Mouse (Mus musculus): ENCODE measurements at regions not wholly inside any gene's neighbourhood (a gene's known extent, or its start where the extent isn't known, plus 50 kb on each side); places are given as distances from the start of the nearest gene placed in this dataset.
A peak's percentile ranks its signal among the peaks of the same experiment; 100 is the strongest.

GRCm38 (mm10) chr1:76091031-76091430, 545.0 kb downstream of the Slc4a3 start:
- Histone ChIP-seq H3K9me3 (ENCODE audit: control insufficient read depth, low read length) (no peaks in the 10 kb centered on the region), H3K9ac (0 out of 2 replicates have a peak overlapping the region, but pooled peaks have one; percentile 11), H3K4me1 (replicated peaks; ENCODE audit: control insufficient read depth, insufficient read depth, low read length) (0 out of 2 replicates have a peak, but pooled peaks cover 6% of the 10 kb centered on the region), H3K4me3 (replicated peaks; ENCODE audit: low read length) (no peak overlapping the region), H3K27ac (no peak overlapping the region), H3K27me3 (ENCODE audit: control insufficient read depth, insufficient read depth, low read length) (no peaks in the 10 kb centered on the region), H3K4me2 (replicated peaks) (no peak overlapping the region), H3K36me3 (replicated peaks; ENCODE audit: control insufficient read depth, insufficient read depth) (no peaks in the 10 kb centered on the region)
- peak; percentile 25 for DNase-seq (ENCODE audit: low spot score)
- WGBS, result 33% methylated on average over 5 of the region's 5 CpGs
- ATAC-seq (ENCODE audit: low FRiP score), result no peak

GRCm38 (mm10) chr1:76113281-76113680, 567.2 kb downstream of the Slc4a3 start:
- ATAC-seq (ENCODE audit: low FRiP score) (no peak), DNase-seq (ENCODE audit: low spot score) (no peak)
- H3K9ac ChIP-seq, result no peak overlapping the region
- H3K4me1 ChIP-seq (replicated peaks; ENCODE audit: control insufficient read depth, insufficient read depth, low read length), result no peaks in the 10 kb centered on the region
- H3K9me3 ChIP-seq (ENCODE audit: control insufficient read depth, low read length), result no peaks in the 10 kb centered on the region
- H3K36me3 ChIP-seq (replicated peaks; ENCODE audit: control insufficient read depth, insufficient read depth), result no peaks in the 10 kb centered on the region
- no peak overlapping the region for H3K4me2 ChIP-seq (replicated peaks)
- H3K27ac ChIP-seq, result no peak overlapping the region
- H3K27me3 ChIP-seq (ENCODE audit: control insufficient read depth, insufficient read depth, low read length), result no peaks in the 10 kb centered on the region
- H3K4me3 ChIP-seq (replicated peaks; ENCODE audit: low read length), result no peak overlapping the region
- WGBS, result 83% methylated on average over 3 of the region's 3 CpGs

- Histone ChIP-seq H3K9me3 (ENCODE audit: control insufficient read depth, low read length) (no peaks in the 10 kb centered on the region), H3K27ac (no peak overlapping the region), H3K4me1 (replicated peaks; ENCODE audit: control insufficient read depth, insufficient read depth, low read length) (0 out of 2 replicates have a peak, but pooled peaks cover 3% of the 10 kb centered on the region), H3K4me2 (replicated peaks) (no peak overlapping the region), H3K27me3 (ENCODE audit: control insufficient read depth, insufficient read depth, low read length) (no peaks in the 10 kb centered on the region), H3K36me3 (replicated peaks; ENCODE audit: control insufficient read depth, insufficient read depth) (no peaks in the 10 kb centered on the region), H3K4me3 (replicated peaks; ENCODE audit: low read length) (no peak overlapping the region), H3K9ac (no peak overlapping the region)
- WGBS, result 83% methylated on average over 4 of the region's 4 CpGs
- DNase-seq (ENCODE audit: low spot score) (no peak), ATAC-seq (ENCODE audit: low FRiP score) (no peak)
Measured at GRCm38 (mm10) chr1:76120840-76121239, 574.8 kb downstream of the Slc4a3 start.

GRCm38 (mm10) chr1:76130353-76130752, 584.3 kb downstream of the Slc4a3 start:
- H3K27me3 ChIP-seq (ENCODE audit: control insufficient read depth, insufficient read depth, low read length), result no peaks in the 10 kb centered on the region

GRCm38 (mm10) chr1:76136810-76137209, 590.7 kb downstream of the Slc4a3 start:
- no peaks in the 10 kb centered on the region for H3K36me3 ChIP-seq (replicated peaks; ENCODE audit: control insufficient read depth, insufficient read depth)
- H3K4me3 ChIP-seq (replicated peaks; ENCODE audit: low read length), result no peak overlapping the region
- H3K4me1 ChIP-seq (replicated peaks; ENCODE audit: control insufficient read depth, insufficient read depth, low read length), result peaks cover 9% of the 10 kb centered on the region
- no peak overlapping the region for H3K9ac ChIP-seq
- ATAC-seq (ENCODE audit: low FRiP score) (no peak), DNase-seq (ENCODE audit: low spot score) (no peak)
- no peak overlapping the region for H3K4me2 ChIP-seq (replicated peaks)
- H3K27ac ChIP-seq, result no peak overlapping the region
- 88% methylated on average over 1 of the region's 1 CpGs for WGBS
- no peaks in the 10 kb centered on the region for H3K9me3 ChIP-seq (ENCODE audit: control insufficient read depth, low read length)
- no peaks in the 10 kb centered on the region for H3K27me3 ChIP-seq (ENCODE audit: control insufficient read depth, insufficient read depth, low read length)

More at GRCm38 (mm10) chr1:76130353-76130752, 584.3 kb downstream of the Slc4a3 start:
- Histone ChIP-seq H3K27ac (no peak overlapping the region), H3K36me3 (replicated peaks; ENCODE audit: control insufficient read depth, insufficient read depth) (no peaks in the 10 kb centered on the region), H3K4me2 (replicated peaks) (no peak overlapping the region), H3K4me3 (replicated peaks; ENCODE audit: low read length) (no peak overlapping the region), H3K9me3 (ENCODE audit: control insufficient read depth, low read length) (no peaks in the 10 kb centered on the region), H3K4me1 (replicated peaks; ENCODE audit: control insufficient read depth, insufficient read depth, low read length) (no peaks in the 10 kb centered on the region), H3K9ac (no peak overlapping the region)
- WGBS, result 52% methylated on average over 4 of the region's 4 CpGs
- ATAC-seq (ENCODE audit: low FRiP score) (no peak), DNase-seq (ENCODE audit: low spot score) (no peak)

- Histone ChIP-seq H3K4me3 (replicated peaks; ENCODE audit: low read length) (no peak overlapping the region), H3K4me1 (replicated peaks; ENCODE audit: control insufficient read depth, insufficient read depth, low read length) (peaks cover 9% of the 10 kb centered on the region), H3K9ac (no peak overlapping the region), H3K27ac (no peak overlapping the region), H3K9me3 (ENCODE audit: control insufficient read depth, low read length) (no peaks in the 10 kb centered on the region), H3K27me3 (ENCODE audit: control insufficient read depth, insufficient read depth, low read length) (no peaks in the 10 kb centered on the region), H3K4me2 (replicated peaks) (no peak overlapping the region; the same call in 1 of the 2 replicates), H3K36me3 (replicated peaks; ENCODE audit: control insufficient read depth, insufficient read depth) (no peaks in the 10 kb centered on the region)
- ATAC-seq (ENCODE audit: low FRiP score), result no peak
- WGBS, result 32% methylated on average over 6 of the region's 6 CpGs
- DNase-seq (ENCODE audit: low spot score), result no peak
Measured at GRCm38 (mm10) chr1:76137701-76138100, 591.6 kb downstream of the Slc4a3 start.

GRCm38 (mm10) chr1:76143516-76143915, 597.5 kb downstream of the Slc4a3 start:
- 72% methylated on average over 5 of the region's 5 CpGs for WGBS
- 0 out of 2 replicates have a peak, but pooled peaks cover 7% of the 10 kb centered on the region for H3K9me3 ChIP-seq (ENCODE audit: control insufficient read depth, low read length)
- no peaks in the 10 kb centered on the region for H3K36me3 ChIP-seq (replicated peaks; ENCODE audit: control insufficient read depth, insufficient read depth)
- H3K4me2 ChIP-seq (replicated peaks), result no peak overlapping the region
- DNase-seq (ENCODE audit: low spot score) (no peak), ATAC-seq (ENCODE audit: low FRiP score) (no peak)
- no peaks in the 10 kb centered on the region for H3K4me1 ChIP-seq (replicated peaks; ENCODE audit: control insufficient read depth, insufficient read depth, low read length)
- H3K9ac ChIP-seq, result no peak overlapping the region
- no peaks in the 10 kb centered on the region for H3K27me3 ChIP-seq (ENCODE audit: control insufficient read depth, insufficient read depth, low read length)
- no peak overlapping the region for H3K27ac ChIP-seq
- H3K4me3 ChIP-seq (replicated peaks; ENCODE audit: low read length), result no peak overlapping the region

- Histone ChIP-seq H3K27ac (no peak overlapping the region), H3K9me3 (ENCODE audit: control insufficient read depth, low read length) (0 out of 2 replicates have a peak, but pooled peaks cover 7% of the 10 kb centered on the region), H3K4me2 (replicated peaks) (no peak overlapping the region), H3K4me3 (replicated peaks; ENCODE audit: low read length) (no peak overlapping the region), H3K36me3 (replicated peaks; ENCODE audit: control insufficient read depth, insufficient read depth) (no peaks in the 10 kb centered on the region), H3K4me1 (replicated peaks; ENCODE audit: control insufficient read depth, insufficient read depth, low read length) (no peaks in the 10 kb centered on the region), H3K27me3 (ENCODE audit: control insufficient read depth, insufficient read depth, low read length) (no peaks in the 10 kb centered on the region), H3K9ac (no peak overlapping the region)
- no peak for DNase-seq (ENCODE audit: low spot score)
- 90% methylated on average over 2 of the region's 2 CpGs for WGBS
- ATAC-seq (ENCODE audit: low FRiP score), result no peak
Measured at GRCm38 (mm10) chr1:76148963-76149362, 602.9 kb downstream of the Slc4a3 start.

GRCm38 (mm10) chr1:76156291-76156690, 610.2 kb downstream of the Slc4a3 start:
- ATAC-seq (ENCODE audit: low FRiP score) (no peak), DNase-seq (ENCODE audit: low spot score) (no peak)
- Histone ChIP-seq H3K4me3 (replicated peaks; ENCODE audit: low read length) (no peak overlapping the region), H3K27me3 (ENCODE audit: control insufficient read depth, insufficient read depth, low read length) (no peaks in the 10 kb centered on the region), H3K9ac (no peak overlapping the region), H3K36me3 (replicated peaks; ENCODE audit: control insufficient read depth, insufficient read depth) (no peaks in the 10 kb centered on the region), H3K4me1 (replicated peaks; ENCODE audit: control insufficient read depth, insufficient read depth, low read length) (no peaks in the 10 kb centered on the region), H3K9me3 (ENCODE audit: control insufficient read depth, low read length) (peaks cover 3% of the 10 kb centered on the region; the same call in 1 of the 2 replicates), H3K27ac (no peak overlapping the region), H3K4me2 (replicated peaks) (no peak overlapping the region)
- WGBS, result 52% methylated on average over 8 of the region's 8 CpGs

- 60% methylated on average over 2 of the region's 2 CpGs for WGBS
- no peaks in the 10 kb centered on the region for H3K36me3 ChIP-seq (replicated peaks; ENCODE audit: control insufficient read depth, insufficient read depth)
- H3K9ac ChIP-seq, result no peak overlapping the region
- no peaks in the 10 kb centered on the region for H3K4me1 ChIP-seq (replicated peaks; ENCODE audit: control insufficient read depth, insufficient read depth, low read length)
- ATAC-seq (ENCODE audit: low FRiP score) (no peak), DNase-seq (ENCODE audit: low spot score) (no peak)
- no peak overlapping the region for H3K27ac ChIP-seq
- no peak overlapping the region for H3K4me2 ChIP-seq (replicated peaks)
- no peak overlapping the region for H3K4me3 ChIP-seq (replicated peaks; ENCODE audit: low read length)
- H3K27me3 ChIP-seq (ENCODE audit: control insufficient read depth, insufficient read depth, low read length), result no peaks in the 10 kb centered on the region
- no peaks in the 10 kb centered on the region for H3K9me3 ChIP-seq (ENCODE audit: control insufficient read depth, low read length)
Measured at GRCm38 (mm10) chr1:76167486-76167885, 621.4 kb downstream of the Slc4a3 start.
